Mouse (Mus musculus) lung, adult 2 months (tissue): ENCODE results near the gene Qsox2.

Experiments
- CTCF ChIP-seq: fragments of 200-500 bp; IDR thresholded peaks from 2 replicates; pipeline ENCODE4 v1.5.1; 2011; ENCODE audit warnings: mild to moderate bottlenecking, low read length, control low read depth; ENCODE audit not compliant: insufficient read depth
- POLR2A ChIP-seq: fragments of 200-500 bp; IDR thresholded peaks from 2 replicates; pipeline ENCODE4 v1.6.1; 2011; ENCODE audit warnings: low read depth, mild to moderate bottlenecking, control low read depth, low read length, borderline replicate concordance; ENCODE audit errors: extremely low read depth

- TF ChIP-seq POLR2A (no peak), CTCF (no peak)
Measured at GRCm38 (mm10) chr2:26172166-26172565, 65.2 kb downstream of the Qsox2 start.
